Mouse (Mus musculus) mouse trophoblast stem cell (cell line): ENCODE results near the gene Hrasls.

ENCODE experiments used
- in situ Hi-C, 2 experiments: fragments of 300-500 bp; cut with MseI, MboI; formaldehyde crosslinking; loops; 2 replicates in 1 of 2; 3 replicates in 1 of 2; pipeline ENCODE4 v1.15.1; 2025

Hrasls gene

DNA sequence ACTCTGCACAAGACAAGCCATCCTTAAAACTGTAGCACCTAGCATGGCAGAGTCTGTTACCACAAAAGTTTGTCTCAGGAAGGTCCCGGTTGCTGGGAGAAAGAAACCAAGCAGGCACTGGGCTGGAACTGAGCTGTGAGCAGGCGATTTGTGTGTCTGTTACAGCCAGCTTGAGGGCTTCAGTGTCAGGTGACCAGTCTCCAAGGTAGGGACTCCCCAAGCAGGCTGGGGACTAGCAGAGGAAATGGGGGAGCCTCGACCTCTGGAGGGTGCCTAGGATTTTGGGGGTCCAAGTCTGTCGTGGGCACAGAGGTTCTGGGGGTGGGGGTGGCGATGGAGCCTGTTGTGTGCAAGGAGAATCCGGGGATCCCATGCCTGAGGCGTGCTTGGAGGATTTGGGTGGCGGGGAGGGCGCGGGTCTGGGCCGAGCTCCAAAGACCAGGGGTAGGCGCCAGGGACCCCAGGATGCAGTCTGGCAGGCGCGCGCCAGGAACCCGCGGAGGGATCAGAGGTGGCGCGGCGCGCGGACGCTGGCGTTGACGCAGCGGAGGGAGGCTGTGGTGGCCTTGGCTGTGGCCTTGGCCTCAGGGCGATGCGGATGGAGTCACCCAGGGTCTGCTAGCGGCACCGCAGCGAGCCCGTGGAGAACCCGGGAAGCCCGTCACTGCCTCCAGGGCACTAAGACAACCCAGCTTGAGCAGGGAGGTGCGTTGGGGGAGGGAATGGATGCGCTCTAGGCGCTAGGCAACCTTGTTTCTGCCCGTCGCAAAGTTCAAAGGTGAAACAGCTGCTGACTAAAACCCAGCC is at the start of gene Hrasls:
Gene Hrasls (plus strand): TSS at position 91 of the 807 bp plus-strand sequence.
- in situ Hi-C loops = no loop called here

GRCm38 (mm10) chr16:29162271-29162670 is 47.2 kb upstream of the Hrasls start:
- in situ Hi-C loops = no loop called here

DNA sequence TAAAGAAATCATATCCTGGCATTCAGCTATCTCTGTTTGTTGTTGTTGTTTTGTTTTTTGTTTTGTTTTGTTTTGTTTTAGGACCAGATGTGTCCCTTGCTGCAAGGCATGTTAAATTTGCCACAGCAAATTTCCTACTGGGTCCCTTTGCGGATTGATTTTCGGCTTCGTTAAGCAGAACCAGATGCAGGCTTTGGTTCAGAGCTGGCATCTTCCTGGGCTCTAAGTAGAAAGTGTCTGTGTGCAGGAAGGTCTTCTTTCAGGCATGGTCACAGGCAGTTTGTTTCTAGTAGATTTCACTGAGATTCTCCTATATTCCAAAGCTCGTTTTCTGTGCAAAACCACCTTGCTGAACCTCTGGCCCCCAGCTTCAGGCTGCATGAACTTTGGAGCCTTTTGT is 42.4 kb upstream of the Hrasls start:
- in situ Hi-C loops = no loop called here

DNA sequence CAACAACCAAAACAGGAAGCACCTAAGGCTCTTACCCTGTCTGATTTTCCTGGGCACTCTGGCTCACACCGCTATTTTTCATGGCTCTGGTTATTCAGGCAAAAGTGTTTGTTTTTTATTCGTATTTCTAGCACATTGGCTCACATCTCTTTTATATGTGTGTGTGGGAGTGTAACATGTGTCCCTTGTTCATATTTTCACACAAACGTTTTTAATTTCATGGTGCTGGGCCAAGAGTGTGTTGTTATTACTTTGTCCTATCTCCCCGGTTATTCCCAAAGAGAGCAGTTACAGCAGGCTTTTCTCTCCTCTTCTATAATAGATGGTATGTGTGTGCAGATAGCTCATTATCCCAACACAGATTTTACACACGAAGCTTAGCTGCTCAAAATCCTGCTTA is 37.8 kb upstream of the Hrasls start:
- in situ Hi-C loops = no loop called here

DNA sequence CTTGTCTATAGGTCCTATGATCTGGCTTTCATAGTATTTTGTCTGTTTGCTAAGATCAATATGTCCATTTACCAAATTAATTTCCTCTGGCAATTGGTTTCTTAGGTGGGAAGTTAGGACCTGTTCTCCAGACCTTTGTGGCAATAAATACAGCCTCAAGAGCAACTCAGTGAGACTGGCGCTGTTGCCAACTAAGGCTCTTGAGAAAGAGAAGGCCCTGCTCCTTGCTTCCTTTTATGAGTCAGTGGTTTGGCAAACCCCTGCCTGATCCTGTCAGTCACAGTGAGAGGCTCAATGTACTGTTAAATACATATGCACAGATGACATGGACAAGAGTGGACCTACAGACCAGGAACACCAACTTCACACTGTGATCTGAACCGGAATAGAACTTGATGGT is 36.3 kb upstream of the Hrasls start:
- in situ Hi-C loops = no loop called here

- in situ Hi-C loops = no loop called here
Observed at GRCm38 (mm10) chr16:29174831-29175350, 34.6 kb upstream of the Hrasls start.

DNA sequence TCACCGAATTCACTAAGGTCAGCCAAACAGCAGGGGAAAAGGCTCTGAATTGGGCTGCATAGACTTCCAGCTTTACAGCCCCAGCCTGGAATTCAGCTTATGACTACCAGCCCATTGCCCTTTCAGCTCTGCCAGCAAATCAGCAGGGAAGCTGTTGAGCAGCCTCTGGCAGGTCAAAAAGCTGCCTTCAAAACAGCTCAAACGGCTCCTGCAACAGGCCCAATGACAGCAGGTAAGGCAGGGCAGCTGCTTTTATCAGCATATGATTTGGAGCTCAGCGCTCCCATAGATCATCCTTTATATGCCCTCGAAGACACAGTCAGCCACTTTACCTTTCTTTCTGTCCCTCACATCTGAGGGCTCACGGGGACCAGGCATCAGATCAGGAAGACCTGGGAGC is 16.6 kb upstream of the Hrasls start:
- in situ Hi-C loops = no loop called here

- in situ Hi-C loops = no loop called here
Observed at GRCm38 (mm10) chr16:29193981-29194380, 15.5 kb upstream of the Hrasls start.

GRCm38 (mm10) chr16:29195156-29195555 is 14.3 kb upstream of the Hrasls start:
- in situ Hi-C loops = no loop called here

DNA sequence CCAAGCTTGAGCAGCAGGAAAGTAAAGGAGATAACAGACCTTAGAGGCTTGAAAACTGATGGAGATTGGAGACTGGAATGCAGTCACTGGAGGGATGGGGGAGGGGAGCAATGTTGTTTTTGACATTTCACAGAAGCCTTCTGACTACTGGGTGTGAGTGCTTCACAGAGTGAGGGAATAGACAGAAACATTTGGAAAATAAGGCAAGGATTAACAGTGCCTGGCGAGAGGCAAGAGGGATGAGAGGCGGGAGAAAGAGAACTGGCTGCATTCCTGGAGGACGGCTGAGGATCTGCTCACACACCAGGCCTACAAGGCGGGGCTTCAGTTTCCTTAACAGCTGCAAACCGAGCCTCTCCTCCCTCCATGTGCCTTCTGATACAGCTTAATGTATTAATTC is 11.0 kb upstream of the Hrasls start:
- in situ Hi-C loops = no loop called here

- in situ Hi-C loops = no loop called here
Observed at GRCm38 (mm10) chr16:29201146-29201545, 8.3 kb upstream of the Hrasls start.

GRCm38 (mm10) chr16:29204875-29205274 is 4.6 kb upstream of the Hrasls start:
- in situ Hi-C loops = no loop called here

DNA sequence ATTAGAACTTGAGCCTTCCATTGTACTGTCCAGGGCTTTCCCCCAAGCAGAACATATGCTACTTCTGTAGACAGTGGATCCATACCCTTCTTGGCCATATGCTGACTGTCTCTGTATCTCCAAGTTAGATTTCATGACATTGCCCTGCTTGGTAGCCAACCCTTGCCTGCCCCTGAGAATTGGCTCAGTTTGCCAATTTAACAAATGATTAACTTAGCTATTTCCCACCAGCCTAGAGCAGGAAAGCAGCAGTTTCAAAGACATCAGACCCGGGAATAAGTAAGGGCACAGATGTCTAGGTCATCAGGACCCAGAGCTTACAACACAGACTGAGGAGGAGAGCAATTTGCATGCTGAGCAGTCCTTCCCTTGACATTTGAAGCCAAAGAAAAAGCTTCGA is 3.9 kb upstream of the Hrasls start:
- in situ Hi-C loops = no loop called here

DNA sequence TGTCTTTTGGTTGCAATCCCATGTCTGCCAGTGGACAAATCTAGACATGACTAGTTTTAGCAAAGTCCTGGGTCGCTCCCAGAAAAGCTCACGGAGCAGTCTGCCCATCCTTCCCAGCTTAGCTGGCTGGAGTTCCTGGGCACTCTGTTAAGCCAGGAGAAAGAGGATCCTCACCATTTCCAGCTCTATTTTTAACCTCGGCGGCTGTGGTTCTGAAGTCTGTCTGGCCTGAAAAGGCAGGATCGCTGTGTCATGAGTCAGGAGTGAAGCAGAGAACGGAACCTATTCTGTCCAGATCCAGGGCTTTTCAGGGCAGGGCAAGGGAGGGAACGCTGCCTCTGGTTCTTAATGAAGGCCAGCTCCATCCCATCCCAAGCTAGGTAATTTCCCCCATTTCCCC is 654 bp upstream of the Hrasls start:
- in situ Hi-C loops = no loop called here

GRCm38 (mm10) chr16:29216395-29217295 is 7.2 kb downstream of the Hrasls start:
- in situ Hi-C loops = no loop called here

- in situ Hi-C loops = no loop called here
Observed at GRCm38 (mm10) chr16:29235951-29236350, 26.5 kb downstream of the Hrasls start.

GRCm38 (mm10) chr16:29254325-29254724 is 44.8 kb downstream of the Hrasls start:
- in situ Hi-C loops = no loop called here
